Mouse (Mus musculus) left cerebral cortex, adult 11 months (tissue): Measurements from ENCODE around the gene Gm17387.

Source experiments
- DNase-seq: peaks from one replicate; pipeline ENCODE4 v3.0.0; 2022; ENCODE audit warnings: low spot score

The Gm17387 gene

DNA sequence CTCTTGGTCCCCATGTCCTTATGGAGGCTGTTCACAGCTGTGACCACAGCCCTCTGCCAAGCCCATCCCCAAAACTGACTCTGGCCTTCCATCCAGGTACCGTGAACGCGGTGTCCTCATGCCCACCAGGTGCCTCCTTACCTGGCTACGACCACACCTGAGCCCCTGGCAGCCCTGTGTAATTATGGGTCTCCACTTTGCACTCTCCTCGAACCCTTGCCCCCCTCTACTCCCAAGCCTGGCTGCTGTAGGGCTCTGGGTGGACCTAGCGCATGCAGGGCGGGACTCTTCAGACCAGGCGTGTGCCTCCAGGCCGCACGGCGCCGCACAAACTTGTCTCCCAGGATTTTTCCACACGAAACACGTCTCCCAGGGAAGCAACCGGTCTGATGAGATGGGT lies 48.9 kb downstream of the Gm17387 start, which contains the start of gene Pkp3:
Gene Pkp3 (plus strand): TSS at position 378 of the 400 bp plus-strand sequence.
- DNase-seq = no peak

DNA sequence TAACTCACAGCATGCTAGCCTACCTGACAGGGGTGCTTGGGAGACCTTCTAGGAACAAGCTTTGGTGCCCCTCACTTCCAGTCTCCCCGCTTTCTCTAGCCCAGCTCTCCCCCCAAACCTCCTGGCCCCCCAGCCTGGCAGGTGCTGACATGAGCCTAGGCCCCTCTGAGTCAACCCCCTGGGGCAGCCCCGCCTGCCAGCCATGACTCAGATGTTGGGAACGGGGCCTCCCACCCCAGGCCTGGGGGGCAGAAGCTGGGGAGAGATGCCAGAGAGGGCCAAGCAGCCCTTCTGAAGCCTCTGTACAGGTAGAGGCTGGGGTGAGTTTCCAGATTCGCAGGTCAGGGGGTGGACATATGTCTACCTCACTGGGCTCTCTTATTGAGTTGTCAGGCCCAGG lies 49.9 kb downstream of the Gm17387 start:
- no peak for DNase-seq
